Mouse (Mus musculus) adrenal gland, postnatal 25 days (tissue): ENCODE results near the gene Rprd1b. TPM values are rescaled to one million over a fixed set of nuclear protein-coding genes. Genes with fewer than 3 reads are reported as not detected.
"Not testable (repeated sequence)": the region's sequence is repeated elsewhere in the genome, so short reads cannot be mapped to it uniquely, and the experiment has no call there.

Experiments used
- DNase-seq: peaks from one replicate; pipeline ENCODE4 v3.0.0; 2021; ENCODE audit warnings: mixed read lengths
- total RNA-seq: library from RNA; stranded (reverse); gene quantifications from 2 replicates; pipeline ENCODE4 v1.2.3, GENCODE M21; 2021

The Rprd1b gene
- total RNA-seq, 1 experiment from 2014 or later = 31.0 TPM

- no peak for DNase-seq
These were observed 15.2 kb downstream of the Rprd1b start for GRCm38 (mm10) chr2:158043504-158043903.

- DNase-seq = no peak
These were observed 17.9 kb downstream of the Rprd1b start for GRCm38 (mm10) chr2:158046186-158046585.

GRCm38 (mm10) chr2:158047903-158048302, 19.6 kb downstream of the Rprd1b start:
- DNase-seq = peak; percentile 45

GRCm38 (mm10) chr2:158048718-158049117, 20.4 kb downstream of the Rprd1b start:
- no peak for DNase-seq

- DNase-seq = no peak
These were observed 21.8 kb downstream of the Rprd1b start for GRCm38 (mm10) chr2:158050116-158050515.

GRCm38 (mm10) chr2:158054596-158054995, 26.3 kb downstream of the Rprd1b start:
- DNase-seq = no peak

- DNase-seq = not testable (repeated sequence)
These were observed 27.1 kb downstream of the Rprd1b start for GRCm38 (mm10) chr2:158055383-158055782.

GRCm38 (mm10) chr2:158057030-158057429, 28.7 kb downstream of the Rprd1b start:
- DNase-seq = no peak

GRCm38 (mm10) chr2:158058534-158058933, 30.2 kb downstream of the Rprd1b start:
- peak; percentile 39 for DNase-seq

- DNase-seq = no peak
These were observed 31.4 kb downstream of the Rprd1b start for GRCm38 (mm10) chr2:158059666-158060105.

GRCm38 (mm10) chr2:158063036-158063435, 34.7 kb downstream of the Rprd1b start:
- DNase-seq = no peak

GRCm38 (mm10) chr2:158064571-158065048, 36.3 kb downstream of the Rprd1b start:
- no peak for DNase-seq

- no peak for DNase-seq
These were observed 36.8 kb downstream of the Rprd1b start for GRCm38 (mm10) chr2:158065064-158065463.

GRCm38 (mm10) chr2:158066456-158066855, 38.2 kb downstream of the Rprd1b start:
- no peak for DNase-seq

- no peak for DNase-seq
These were observed 39.0 kb downstream of the Rprd1b start for GRCm38 (mm10) chr2:158067260-158067824.

- DNase-seq = no peak
These were observed 40.2 kb downstream of the Rprd1b start for GRCm38 (mm10) chr2:158068444-158068971.

GRCm38 (mm10) chr2:158070885-158071632, 42.8 kb downstream of the Rprd1b start:
- DNase-seq = peak; percentile 16

GRCm38 (mm10) chr2:158071633-158071995, 43.3 kb downstream of the Rprd1b start:
- no peak for DNase-seq

- no peak for DNase-seq
These were observed 46.5 kb downstream of the Rprd1b start for GRCm38 (mm10) chr2:158074835-158075234.

- no peak for DNase-seq
These were observed 48.4 kb downstream of the Rprd1b start for GRCm38 (mm10) chr2:158076690-158077089.

- no peak for DNase-seq
These were observed 49.7 kb downstream of the Rprd1b start for GRCm38 (mm10) chr2:158077981-158078380.

GRCm38 (mm10) chr2:158078971-158079370, 50.7 kb downstream of the Rprd1b start:
- DNase-seq = no peak

- DNase-seq = no peak
These were observed 51.6 kb downstream of the Rprd1b start for GRCm38 (mm10) chr2:158079843-158080395.
